Mouse (Mus musculus) lung, embryonic 14.5 days (tissue): ENCODE measurements around the gene Gm8126. TPM values are rescaled to one million over a fixed set of nuclear protein-coding genes. Genes with fewer than 3 reads are reported as not detected.
"Not testable (repeated sequence)": the region's sequence is repeated elsewhere in the genome, so short reads cannot be mapped to it uniquely, and the experiment has no call there.

ENCODE experiments used
- ATAC-seq: fragments of 200-750 bp; cut with Nextera tagmentation; 2 replicates; pipeline ENCODE4 v1.8.0; 2017; ENCODE audit warnings: mild to moderate bottlenecking, moderate TSS enrichment, moderate library complexity; ENCODE audit not compliant: insufficient read depth
- DNase-seq: peaks from one replicate; pipeline ENCODE4 v3.0.0-alpha.2; 2015
- H3K27ac ChIP-seq: fragments of 300-500 bp; sonication (generic); 2 replicates; pipeline ENCODE4 v1.5.1; 2014; ENCODE audit warnings: low read depth, mild to moderate bottlenecking, moderate library complexity
- H3K27me3 ChIP-seq: fragments of 300-500 bp; sonication (generic); 2 replicates; pipeline ENCODE4 v1.6.1; 2014; ENCODE audit warnings: low read length, control low read depth; ENCODE audit not compliant: insufficient read depth
- H3K36me3 ChIP-seq: fragments of 300-500 bp; sonication (generic); 2 replicates; pipeline ENCODE4 v1.6.1; 2014; ENCODE audit warnings: control low read depth; ENCODE audit not compliant: insufficient read depth
- H3K4me1 ChIP-seq: fragments of 300-500 bp; sonication (generic); 2 replicates; pipeline ENCODE4 v1.6.1; 2014; ENCODE audit warnings: antibody characterized with exemption, control low read depth; ENCODE audit not compliant: insufficient read depth
- H3K4me2 ChIP-seq: fragments of 300-500 bp; sonication (generic); 2 replicates; pipeline ENCODE4 v1.6.1; 2014; ENCODE audit warnings: mild to moderate bottlenecking
- H3K4me3 ChIP-seq: fragments of 300-500 bp; sonication (generic); 2 replicates; pipeline ENCODE4 v1.5.1; 2014; ENCODE audit warnings: low read depth, low read length
- H3K9ac ChIP-seq: fragments of 300-500 bp; sonication (generic); 2 replicates; pipeline ENCODE4 v1.6.1; 2014
- H3K9me3 ChIP-seq: fragments of 300-500 bp; sonication (generic); 2 replicates; pipeline ENCODE4 v1.6.1; 2016; ENCODE audit warnings: low read depth, low read length, control low read depth
- CTCF ChIP-seq: IDR thresholded peaks from 2 replicates; pipeline ENCODE4 v1.5.1; 2016; ENCODE audit warnings: antibody characterized with exemption, low read depth
- WGBS: fragments of 180-500 bp; shearing (Covaris S2); extraction: QIAGEN DNeasy Blood & Tissue Kit; methylation state at CpG from one replicate; pipeline ENCODE4 v1.1.7; 2014; 5-methylcytosine and 5-hydroxymethylcytosine counted together
- polyA plus RNA-seq: library from polyadenylated mRNA; unstranded; fragments of >200 nt; fragmentation: Nextera tagmentation; extraction: Ambion mirVana; gene quantifications from 2 replicates; pipeline ENCODE4 v1.2.1, GENCODE M21; 2014

Gene Gm8126
- 0.14 TPM in 1 of 2 replicates, not detected in the other for polyA plus RNA-seq

- not testable (repeated sequence) for ATAC-seq, H3K9me3 ChIP-seq, H3K9ac ChIP-seq, H3K27me3 ChIP-seq, H3K36me3 ChIP-seq, H3K27ac ChIP-seq, H3K4me3 ChIP-seq, H3K4me2 ChIP-seq, DNase-seq, H3K4me1 ChIP-seq
- WGBS: 80% methylated on average over 3 of the region's 4 CpGs
These were observed at the start of gene Gm8126 for GRCm38 (mm10) chr14:43258349-43258748. Gene Gm8126 (plus strand): TSS chr14:43258649.

- not testable (repeated sequence) for H3K27ac ChIP-seq, H3K4me1 ChIP-seq, H3K4me2 ChIP-seq, DNase-seq, H3K9ac ChIP-seq, H3K9me3 ChIP-seq, ATAC-seq, H3K36me3 ChIP-seq, H3K4me3 ChIP-seq, H3K27me3 ChIP-seq
- WGBS: 84% methylated on average over 3 of the region's 4 CpGs
These were observed 23.2 kb upstream of the Gm8126 start, which contains the start of gene Gm8122 for GRCm38 (mm10) chr14:43235204-43235603. Gene Gm8122 (minus strand): TSS chr14:43235304.

GRCm38 (mm10) chr14:43237769-43238168, 20.7 kb upstream of the Gm8126 start:
- H3K4me2 ChIP-seq, H3K4me1 ChIP-seq, H3K36me3 ChIP-seq, H3K9me3 ChIP-seq, H3K27ac ChIP-seq, H3K4me3 ChIP-seq, H3K27me3 ChIP-seq, DNase-seq, ATAC-seq, H3K9ac ChIP-seq: not testable (repeated sequence)

- 18% methylated on average over 10 of the region's 12 CpGs for WGBS
- H3K27me3 ChIP-seq, H3K9ac ChIP-seq, H3K36me3 ChIP-seq, H3K4me2 ChIP-seq, H3K4me3 ChIP-seq, DNase-seq, H3K4me1 ChIP-seq, H3K9me3 ChIP-seq, H3K27ac ChIP-seq: not testable (repeated sequence)
- peak; percentile 62; the same call in 1 of the 2 replicates for ATAC-seq
These were observed 8.8 kb upstream of the Gm8126 start for GRCm38 (mm10) chr14:43249611-43250170.

DNA sequence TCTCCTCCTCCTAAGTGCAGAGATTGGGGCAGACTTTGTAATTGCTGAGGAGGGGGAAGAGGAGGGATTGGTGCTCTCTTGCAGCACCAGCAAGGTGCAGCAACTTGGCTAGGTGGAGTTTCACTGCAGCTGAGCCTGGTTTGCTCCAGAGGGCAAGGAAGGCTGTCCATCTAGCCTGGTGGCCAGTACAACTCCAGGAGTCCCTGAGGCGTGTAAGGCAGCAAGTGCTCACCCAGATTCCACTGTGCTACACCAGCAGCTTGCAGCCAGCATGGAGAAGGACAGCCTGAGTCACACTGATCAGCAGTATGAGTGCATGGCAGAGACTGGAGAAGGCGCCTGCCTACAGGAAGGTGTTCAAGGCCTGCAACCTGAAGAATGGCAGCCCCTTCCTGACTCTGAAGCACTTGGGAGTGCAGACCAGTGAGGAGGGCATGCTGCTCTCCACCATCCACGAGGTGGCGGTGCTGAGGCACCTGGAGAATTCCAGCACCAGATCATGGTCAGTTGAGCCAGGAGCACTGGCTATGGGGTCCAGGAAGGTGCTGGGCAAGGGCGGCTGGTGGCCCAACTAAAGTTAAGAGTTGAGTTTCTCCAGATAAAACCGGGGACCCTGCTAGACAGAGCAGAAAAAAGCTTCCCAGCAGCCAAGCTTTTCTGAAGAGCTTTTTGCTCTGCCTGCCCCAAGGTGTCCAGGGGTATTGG, 7.7 kb upstream of the Gm8126 start:
- H3K4me2 ChIP-seq, H3K27me3 ChIP-seq, DNase-seq, H3K4me1 ChIP-seq, H3K4me3 ChIP-seq, H3K36me3 ChIP-seq, H3K9ac ChIP-seq, H3K9me3 ChIP-seq, H3K27ac ChIP-seq: not testable (repeated sequence)
- TF ChIP-seq CTCF: peak; percentile 12; the same call in 1 of the 2 replicates
- 27% methylated on average over 5 of the region's 6 CpGs for WGBS
- peak; percentile 56; the same call in 1 of the 2 replicates for ATAC-seq

GRCm38 (mm10) chr14:43256511-43256910, 1.9 kb upstream of the Gm8126 start:
- not testable (repeated sequence) for DNase-seq, H3K4me1 ChIP-seq, H3K9ac ChIP-seq, H3K4me2 ChIP-seq, H3K4me3 ChIP-seq, H3K27ac ChIP-seq, H3K36me3 ChIP-seq, H3K9me3 ChIP-seq, H3K27me3 ChIP-seq, ATAC-seq
- 67% methylated on average over 1 of the region's 1 CpGs for WGBS

DNA sequence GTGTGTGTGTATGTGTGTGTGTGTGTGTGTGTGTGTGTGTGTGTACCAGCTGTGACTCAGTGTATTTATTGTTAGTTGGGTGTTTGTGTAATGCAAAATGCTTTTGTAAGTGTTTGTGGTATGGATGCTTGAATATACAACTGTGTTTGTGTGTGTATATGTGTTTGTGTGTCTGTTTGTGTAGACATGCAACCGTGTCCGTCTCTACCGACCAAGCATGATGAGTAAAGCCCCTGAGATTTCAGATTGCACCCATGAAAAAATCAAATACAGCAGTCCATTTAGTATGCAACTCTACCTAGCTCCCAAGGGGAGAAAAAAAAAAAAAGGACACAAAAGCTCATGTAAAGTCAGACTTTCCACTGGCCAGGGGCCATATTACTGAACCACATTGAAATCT, 5.0 kb downstream of the Gm8126 start:
- H3K27ac ChIP-seq, H3K4me3 ChIP-seq, H3K36me3 ChIP-seq, H3K4me2 ChIP-seq, H3K4me1 ChIP-seq, ATAC-seq, H3K27me3 ChIP-seq, H3K9me3 ChIP-seq, DNase-seq, H3K9ac ChIP-seq: not testable (repeated sequence)
- WGBS: 96% methylated on average over 3 of the region's 3 CpGs

- not testable (repeated sequence) for H3K36me3 ChIP-seq, H3K4me3 ChIP-seq, H3K4me2 ChIP-seq, H3K27me3 ChIP-seq, H3K9ac ChIP-seq, ATAC-seq, DNase-seq, H3K4me1 ChIP-seq, H3K9me3 ChIP-seq, H3K27ac ChIP-seq
- WGBS: 41% methylated on average over 2 of the region's 2 CpGs
These were observed 10.2 kb downstream of the Gm8126 start for GRCm38 (mm10) chr14:43268521-43269084.

- H3K4me3 ChIP-seq, H3K9ac ChIP-seq, H3K9me3 ChIP-seq, H3K36me3 ChIP-seq, H3K4me1 ChIP-seq, H3K4me2 ChIP-seq, ATAC-seq, H3K27ac ChIP-seq, H3K27me3 ChIP-seq, DNase-seq: not testable (repeated sequence)
- 80% methylated on average over 3 of the region's 3 CpGs for WGBS
These were observed 10.8 kb downstream of the Gm8126 start for GRCm38 (mm10) chr14:43269211-43269610.

- not testable (repeated sequence) for H3K9ac ChIP-seq, H3K27ac ChIP-seq, H3K36me3 ChIP-seq, H3K4me1 ChIP-seq, H3K27me3 ChIP-seq, H3K9me3 ChIP-seq, DNase-seq, ATAC-seq, H3K4me2 ChIP-seq, H3K4me3 ChIP-seq
- 75% methylated on average over 1 of the region's 1 CpGs for WGBS
These were observed 14.7 kb downstream of the Gm8126 start for GRCm38 (mm10) chr14:43273161-43273560.
